8 mouse cellular contexts compared by ENCODE assay signal in genomic region chr2:170101132-170101531, GRCm38 (mm10). TPM values are rescaled to one million over a fixed set of nuclear protein-coding genes. Genes with fewer than 3 reads are reported as not detected.
DNase-seq lines count a peak whose midpoint lies in the region; ATAC-seq and TF ChIP-seq lines count a peak whose summit lies in the region.

No protein-coding gene starts in this region.

- H3K27me3 ChIP-seq in embryonic facial prominence, embryonic 14.5 days (replicated peaks; ENCODE audit: control insufficient read depth, insufficient read depth, low read length), result no peaks in the 10 kb centered on the region
- no peaks in the 10 kb centered on the region for H3K27me3 ChIP-seq in heart, embryonic 13.5 days (replicated peaks)
- H3K27me3 ChIP-seq in liver, embryonic 14.5 days (ENCODE audit: control insufficient read depth, insufficient read depth, low read length), result no peaks in the 10 kb centered on the region
- H3K27me3 ChIP-seq in neural tube, embryonic 13.5 days, result no peaks in the 10 kb centered on the region
- H3K27me3 ChIP-seq in stomach, postnatal 0 days (ENCODE audit: control insufficient read depth, insufficient read depth, low read length), result no peaks in the 10 kb centered on the region

- TF ChIP-seq EP300 in liver, embryonic 14.5 days (IDR thresholded peaks at IDR 0.05; ENCODE audit: low read depth), result no peak
- no peak for TF ChIP-seq EP300 in stomach, postnatal 0 days (optimal IDR thresholded peaks at IDR 0.05)

- WGBS in embryonic facial prominence, embryonic 14.5 days, result 2% methylated on average over 12 of the region's 12 CpGs
- 4% methylated on average over 12 of the region's 12 CpGs for WGBS in heart, embryonic 13.5 days
- WGBS in liver, embryonic 14.5 days (ENCODE audit: insufficient replicate concordance), result 2% methylated on average over 12 of the region's 12 CpGs
- 3% methylated on average over 12 of the region's 12 CpGs for WGBS in neural tube, embryonic 13.5 days
- WGBS in stomach, postnatal 0 days, result 2% methylated on average over 12 of the region's 12 CpGs

- H3K4me3 ChIP-seq in embryonic facial prominence, embryonic 14.5 days (ENCODE audit: low read depth, low read length), result no peak overlapping the region
- no peak overlapping the region for H3K4me3 ChIP-seq in heart, embryonic 13.5 days
- no peak overlapping the region for H3K4me3 ChIP-seq in liver, embryonic 14.5 days (ENCODE audit: insufficient read depth in 1 of 2, low read depth in 2 of 2, low read length in 2 of 2)
- no peak overlapping the region for H3K4me3 ChIP-seq in neural tube, embryonic 13.5 days
- no peak overlapping the region for H3K4me3 ChIP-seq in stomach, postnatal 0 days (ENCODE audit: low read depth, low read length)

- H3K9ac ChIP-seq in embryonic facial prominence, embryonic 14.5 days (ENCODE audit: low read depth, low read length), result no peak overlapping the region
- no peak overlapping the region for H3K9ac ChIP-seq in heart, embryonic 13.5 days
- no peak overlapping the region for H3K9ac ChIP-seq in liver, embryonic 14.5 days (replicated peaks)
- no peak overlapping the region for H3K9ac ChIP-seq in neural tube, embryonic 13.5 days
- no peak overlapping the region for H3K9ac ChIP-seq in stomach, postnatal 0 days (ENCODE audit: low read length)

- TF ChIP-seq CTCF in liver, embryonic 14.5 days (IDR thresholded peaks at IDR 0.05; ENCODE audit: low read depth), result peak; percentile 99
- peak; percentile 99 for TF ChIP-seq CTCF in stomach, postnatal 0 days (IDR thresholded peaks at IDR 0.05; ENCODE audit: low read depth)

- no peak overlapping the region for H3K4me2 ChIP-seq in embryonic facial prominence, embryonic 14.5 days (ENCODE audit: low read depth, low read length)
- peak overlapping the region; percentile 36; the same call in 1 of the 2 replicates for H3K4me2 ChIP-seq in heart, embryonic 13.5 days
- no peak overlapping the region for H3K4me2 ChIP-seq in liver, embryonic 14.5 days (ENCODE audit: low read depth)
- H3K4me2 ChIP-seq in neural tube, embryonic 13.5 days, result no peak overlapping the region
- H3K4me2 ChIP-seq in stomach, postnatal 0 days (replicated peaks; ENCODE audit: low read depth), result no peak overlapping the region

- peak; percentile 3; the same call in 1 of the 2 replicates for ATAC-seq in embryonic facial prominence, embryonic 14.5 days (ENCODE audit: low read depth)
- ATAC-seq in heart, embryonic 13.5 days (ENCODE audit: extremely low read depth, insufficient number of reproducible peaks, low FRiP score, low TSS enrichment), result no peak
- 0 out of 2 replicates have a peak, but pooled peaks have one; percentile 14 for ATAC-seq in liver, embryonic 14.5 days (ENCODE audit: insufficient read depth)
- peak; percentile 30 for ATAC-seq in neural tube, embryonic 13.5 days (ENCODE audit: low read depth)
- peak; percentile 54 for ATAC-seq in stomach, postnatal 0 days (ENCODE audit: low FRiP score, low TSS enrichment)

- H3K4me1 ChIP-seq in embryonic facial prominence, embryonic 14.5 days (ENCODE audit: control insufficient read depth, insufficient read depth, low read length), result no peaks in the 10 kb centered on the region
- no peaks in the 10 kb centered on the region for H3K4me1 ChIP-seq in heart, embryonic 13.5 days
- H3K4me1 ChIP-seq in liver, embryonic 14.5 days (replicated peaks; ENCODE audit: control insufficient read depth in 2 of 2, insufficient read depth in 2 of 2, low read length in 1 of 2), result no peaks in the 10 kb centered on the region
- H3K4me1 ChIP-seq in neural tube, embryonic 13.5 days (replicated peaks), result no peaks in the 10 kb centered on the region
- H3K4me1 ChIP-seq in stomach, postnatal 0 days (replicated peaks; ENCODE audit: control insufficient read depth, insufficient read depth), result no peaks in the 10 kb centered on the region

- H3K36me3 ChIP-seq in embryonic facial prominence, embryonic 14.5 days (ENCODE audit: control insufficient read depth, insufficient read depth, low read length), result no peaks in the 10 kb centered on the region
- H3K36me3 ChIP-seq in heart, embryonic 13.5 days, result peaks cover 8% of the 10 kb centered on the region
- no peaks in the 10 kb centered on the region for H3K36me3 ChIP-seq in liver, embryonic 14.5 days (replicated peaks; ENCODE audit: control insufficient read depth, insufficient read depth, low read depth)
- H3K36me3 ChIP-seq in neural tube, embryonic 13.5 days, result no peaks in the 10 kb centered on the region; the same call in 1 of the 2 replicates
- H3K36me3 ChIP-seq in stomach, postnatal 0 days (ENCODE audit: control insufficient read depth, insufficient read depth, low read length), result no peaks in the 10 kb centered on the region

- no peaks in the 10 kb centered on the region for H3K9me3 ChIP-seq in embryonic facial prominence, embryonic 14.5 days (ENCODE audit: control insufficient read depth, low read length)
- H3K9me3 ChIP-seq in heart, embryonic 13.5 days, result no peaks in the 10 kb centered on the region
- no peaks in the 10 kb centered on the region for H3K9me3 ChIP-seq in liver, embryonic 14.5 days (ENCODE audit: control insufficient read depth, low read length)
- no peaks in the 10 kb centered on the region for H3K9me3 ChIP-seq in neural tube, embryonic 13.5 days
- H3K9me3 ChIP-seq in stomach, postnatal 0 days (ENCODE audit: control insufficient read depth, low read length), result no peaks in the 10 kb centered on the region

- no peak overlapping the region for H3K27ac ChIP-seq in embryonic facial prominence, embryonic 14.5 days (replicated peaks; ENCODE audit: low read depth, low read length)
- H3K27ac ChIP-seq in heart, embryonic 13.5 days (replicated peaks), result no peak overlapping the region
- no peak overlapping the region for H3K27ac ChIP-seq in liver, embryonic 14.5 days
- 0 out of 2 replicates have a peak overlapping the region, but pooled peaks have one; percentile 14 for H3K27ac ChIP-seq in neural tube, embryonic 13.5 days (replicated peaks)
- H3K27ac ChIP-seq in stomach, postnatal 0 days (replicated peaks), result no peak overlapping the region

- DNase-seq in CD4-positive, CD25-positive, alpha-beta regulatory T cell, adult 2 months (ENCODE audit: low read depth, low spot score), result peak; percentile 91
- peak; percentile 94 for DNase-seq in adrenal gland, postnatal 4 days (ENCODE audit: low spot score in 2 of 2)
- peak; percentile 86 for DNase-seq in embryonic facial prominence, embryonic 14.5 days (ENCODE audit: low spot score)
- peak; percentile 92 for DNase-seq in kidney, postnatal 14 days
- peak; percentile 58 to 66 (median 65) for DNase-seq in liver, embryonic 14.5 days (ENCODE audit: low read depth in 3 of 3, low spot score in 3 of 3)
- DNase-seq in stomach, postnatal 0 days (ENCODE audit: low spot score), result peak; percentile 94

RNA-seq across cellular contexts. Expression of gene Zfp217, which starts 46.8 kb away (rescaled TPM):
- total RNA-seq in adrenal gland, postnatal 4 days (2021), result 10 to 100 TPM; 34.9 to 37.9 TPM
- polyA plus RNA-seq in embryonic facial prominence, embryonic 14.5 days (2014; fragmentation: Nextera tagmentation; extraction: Ambion mirVana), result 3.6 and 3.9 TPM in 2 replicates
- 2.4 and 3.0 TPM in 2 replicates for polyA plus RNA-seq in heart, embryonic 13.5 days (2015; fragmentation: Nextera tagmentation; extraction: Ambion mirVana)
- 4.2 and 4.8 TPM in 2 replicates for polyA plus RNA-seq in liver, embryonic 14.5 days (2012; rRNA removed)
- 2.3 and 3.5 TPM in 2 replicates for polyA plus RNA-seq in liver, embryonic 14.5 days (2014; fragmentation: Nextera tagmentation; extraction: Ambion mirVana)
- 1.3 and 2.0 TPM in 2 replicates for polyA plus RNA-seq in neural tube, embryonic 13.5 days (2015; fragmentation: Nextera tagmentation; extraction: Ambion mirVana)
- 1.5 and 1.7 TPM in 2 replicates for polyA plus RNA-seq in stomach, postnatal 0 days (2015; fragmentation: Nextera tagmentation; extraction: Ambion mirVana)
